Mouse (Mus musculus) heart, postnatal 14 days (tissue): ENCODE results near the gene Sycn. TPM values are rescaled to one million over a fixed set of nuclear protein-coding genes. Genes with fewer than 3 reads are reported as not detected.
A peak's percentile ranks its signal among the peaks of the same experiment; 100 is the strongest.
"Not testable (repeated sequence)": the region's sequence is repeated elsewhere in the genome, so short reads cannot be mapped to it uniquely, and the experiment has no call there.

Experiments used
- DNase-seq, 2 experiments: peaks; one replicate each; pipeline ENCODE4 v3.0.0; 2021 to 2022
- intact Hi-C: fragments of 180-260 bp; cut with DNase I; formaldehyde crosslinking; loops from one replicate; pipeline ENCODE4 v1.15.1; 2025
- long read RNA-seq, 2 experiments: library from polyadenylated mRNA; stranded (forward); transcript quantifications; one replicate each; pipeline ENCODE4 v2.0.0; 2021
- total RNA-seq, 2 experiments: library from RNA; stranded (reverse); gene quantifications; 2 replicates each; pipeline ENCODE4 v1.2.3; 2021

The Sycn gene
- not detected for total RNA-seq
- long read RNA-seq, experiment 1: 0 reads
- long read RNA-seq, experiment 2: 0 reads

DNA sequence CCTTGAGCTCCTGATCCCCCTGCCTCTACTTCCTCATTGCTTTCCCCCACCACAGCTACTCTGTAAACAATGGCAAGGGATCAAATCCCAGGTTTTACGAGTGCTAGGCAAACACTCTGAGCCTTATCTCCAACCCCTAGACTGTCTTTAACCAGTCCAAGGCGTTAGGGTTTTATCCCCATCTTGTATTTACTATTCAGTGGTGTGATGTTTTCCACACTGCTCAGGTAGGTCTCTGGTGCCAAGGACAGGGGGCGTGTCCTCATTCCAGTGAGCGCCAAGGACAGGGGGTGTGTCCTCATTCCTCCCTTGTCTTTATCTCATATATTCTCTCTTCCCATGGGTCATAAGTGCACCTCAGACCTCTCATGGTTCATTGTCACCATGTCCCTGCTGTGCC lies at the start of gene Sycn:
Gene Sycn, plus strand, starts transcription at position 360 of the 400 bp plus-strand sequence.
- DNase-seq: no peak
- intact Hi-C loops: no loop called here

DNA sequence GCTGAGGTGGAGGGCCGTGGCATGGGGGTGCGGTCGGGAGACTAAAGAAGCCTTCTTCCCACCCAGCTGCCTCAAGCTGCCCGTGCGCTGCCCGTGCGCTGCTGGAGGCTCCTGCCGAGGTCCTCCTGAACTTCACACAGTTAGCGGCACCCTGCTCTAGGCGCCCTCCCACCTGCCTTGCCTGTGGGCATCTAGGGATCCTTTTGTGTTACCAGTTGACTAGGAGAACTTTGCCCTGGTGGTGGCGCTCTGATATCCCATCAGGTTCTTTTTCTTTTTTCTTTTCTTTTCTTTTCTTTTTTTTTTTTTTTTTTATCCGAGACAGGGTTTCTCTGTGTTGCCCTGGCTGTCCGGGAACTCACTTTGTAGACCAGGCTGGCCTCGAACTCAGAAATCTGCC lies 49.8 kb upstream of the Sycn start:
- intact Hi-C loops: loop anchor here (5.0 kb wide), 1 partner anchor 111 kb away; no protein-coding TSS in a partner anchor
- no peak for DNase-seq

GRCm38 (mm10) chr7:28492310-28492709 lies 48.4 kb upstream of the Sycn start:
- intact Hi-C loops: loop anchor here (5.0 kb wide), 1 partner anchor 110 kb away; no protein-coding TSS in a partner anchor
- no peak for DNase-seq

- intact Hi-C loops: no loop called here
- no peak for DNase-seq
These were observed 45.3 kb upstream of the Sycn start for GRCm38 (mm10) chr7:28495426-28495825.

DNA sequence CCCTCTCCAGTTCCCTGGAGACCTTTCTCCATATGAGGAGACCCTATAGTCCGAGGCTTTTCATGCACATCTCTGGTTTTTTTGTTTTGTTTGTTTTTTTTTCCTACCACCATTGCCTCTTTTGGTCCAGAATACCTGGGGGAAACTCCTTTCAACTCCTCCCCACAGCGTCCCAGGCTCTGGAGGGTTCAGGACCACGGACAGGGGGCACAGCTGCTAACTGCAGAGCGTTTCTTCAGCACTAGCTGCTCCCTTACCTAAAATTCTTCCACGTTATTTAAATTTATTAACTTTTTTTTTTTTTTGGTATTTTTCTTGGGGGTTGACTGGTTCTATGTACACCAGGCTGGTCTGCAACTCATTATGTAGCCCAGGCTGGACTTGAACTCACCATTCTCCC lies 35.1 kb upstream of the Sycn start:
- peak in 1 of 2 experiments; percentile 29 for DNase-seq
- intact Hi-C loops: no loop called here

DNA sequence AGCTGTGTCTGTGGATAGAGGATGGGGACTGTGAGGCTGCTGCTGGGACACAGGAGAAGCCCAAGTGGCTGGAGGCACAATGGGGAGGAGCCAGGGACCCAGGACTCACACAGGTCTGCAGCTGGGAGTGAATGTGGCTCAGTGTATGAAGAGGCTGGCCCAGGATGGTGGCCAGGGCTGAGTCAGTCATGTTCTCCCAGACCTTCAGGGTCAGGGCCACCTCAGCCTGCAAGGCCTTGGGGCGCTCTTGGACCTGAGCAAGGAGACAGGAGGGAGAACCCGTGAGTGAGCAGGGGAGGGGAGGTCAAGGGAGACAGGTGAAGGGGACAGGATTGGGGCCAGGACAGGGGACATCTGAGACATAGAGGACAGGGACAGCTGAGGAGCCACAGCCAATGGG lies 31.6 kb upstream of the Sycn start:
- DNase-seq: not testable (repeated sequence)
- intact Hi-C loops: loop anchor here (2.0 kb wide), 1 partner anchor 18 kb away; no protein-coding TSS in a partner anchor

DNA sequence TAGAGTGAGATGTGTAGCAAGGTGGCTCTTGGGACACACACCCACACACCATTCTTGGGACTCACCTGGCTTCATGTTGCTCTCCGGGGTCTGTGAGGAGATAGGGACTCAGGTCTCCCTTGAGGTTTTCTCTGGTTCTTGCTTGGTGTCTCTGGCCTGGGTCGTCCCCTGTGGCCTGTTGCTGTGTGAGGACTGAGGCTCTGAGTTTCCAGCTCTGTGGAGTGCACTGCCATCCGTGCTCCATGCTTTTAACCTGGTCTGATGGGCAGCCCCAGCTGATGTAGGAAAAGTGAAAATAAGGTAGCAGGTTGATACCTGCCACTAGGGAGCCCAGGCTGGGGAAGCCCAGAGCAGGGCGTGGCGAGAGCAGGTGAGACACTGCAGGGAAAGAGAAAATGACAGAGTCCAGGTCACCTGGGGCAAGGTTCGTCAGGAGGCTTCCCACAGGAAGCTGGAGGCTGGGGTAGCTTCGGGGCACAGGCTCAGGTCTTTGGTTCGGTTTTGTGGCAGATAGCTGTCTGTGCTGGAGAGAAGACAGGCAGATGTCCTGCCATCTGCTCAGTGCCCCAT lies 30.2 kb upstream of the Sycn start, which contains the start of gene Ifnl2:
Gene Ifnl2, minus strand, starts transcription at position 51 of the 570 bp plus-strand sequence.
- DNase-seq, intact Hi-C loops: not testable (repeated sequence)

GRCm38 (mm10) chr7:28511441-28511840 lies 29.2 kb upstream of the Sycn start:
- intact Hi-C loops: no loop called here
- DNase-seq: no peak

- DNase-seq, intact Hi-C loops: not testable (repeated sequence)
These were observed 18.1 kb upstream of the Sycn start, which contains the start of gene Ifnl3 for GRCm38 (mm10) chr7:28522536-28522935. TSS of gene Ifnl3 (plus strand) at chr7:28522836.

DNA sequence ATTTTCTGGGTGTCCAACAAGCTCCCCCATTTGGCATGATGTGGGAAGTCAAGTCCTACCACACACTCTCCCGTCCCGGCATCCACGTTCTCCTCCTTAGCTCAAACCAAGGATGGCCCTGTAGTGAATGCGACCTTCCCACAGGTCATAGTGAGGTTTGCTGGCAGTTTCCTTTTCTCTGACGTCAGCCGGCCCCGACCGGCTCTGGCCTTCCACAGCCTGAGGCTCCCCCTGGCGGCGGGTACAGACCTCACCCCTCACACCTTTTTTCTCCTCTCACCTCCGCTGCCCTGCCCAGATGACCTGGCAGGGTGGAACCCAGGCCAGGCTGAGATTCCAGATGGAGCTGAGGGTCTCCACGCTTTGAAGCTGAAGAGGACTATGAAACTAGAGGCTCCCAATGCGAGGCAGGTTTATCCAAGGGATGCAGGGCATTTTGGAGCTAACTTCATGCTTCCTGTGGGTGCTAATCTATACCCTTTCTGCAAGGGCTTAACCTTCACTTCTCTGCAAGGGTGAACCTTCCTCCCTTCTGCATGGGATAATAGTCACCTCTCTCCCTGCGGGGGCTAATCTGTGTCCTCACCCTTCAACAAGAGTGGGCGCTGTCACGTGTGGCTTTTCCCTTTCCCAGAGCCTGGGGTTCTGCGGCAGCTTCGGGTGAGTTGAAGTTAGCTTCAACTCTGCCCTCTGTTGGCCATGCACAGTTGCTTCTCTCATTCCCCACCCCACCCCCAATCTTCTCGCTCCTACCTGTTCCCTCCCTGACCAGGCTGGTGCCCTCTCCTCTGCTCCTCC lies 12.6 kb upstream of the Sycn start:
- peak; percentile 83 to 89 for DNase-seq
- intact Hi-C loops: loop anchor here (1.0 to 2.0 kb wide), 4 partner anchors 19 to 82 kb away; no protein-coding TSS in a partner anchor

GRCm38 (mm10) chr7:28532005-28532404 lies 8.7 kb upstream of the Sycn start:
- no peak for DNase-seq
- intact Hi-C loops: no loop called here

GRCm38 (mm10) chr7:28538886-28539285 lies 1.8 kb upstream of the Sycn start:
- intact Hi-C loops, DNase-seq: not testable (repeated sequence)

DNA sequence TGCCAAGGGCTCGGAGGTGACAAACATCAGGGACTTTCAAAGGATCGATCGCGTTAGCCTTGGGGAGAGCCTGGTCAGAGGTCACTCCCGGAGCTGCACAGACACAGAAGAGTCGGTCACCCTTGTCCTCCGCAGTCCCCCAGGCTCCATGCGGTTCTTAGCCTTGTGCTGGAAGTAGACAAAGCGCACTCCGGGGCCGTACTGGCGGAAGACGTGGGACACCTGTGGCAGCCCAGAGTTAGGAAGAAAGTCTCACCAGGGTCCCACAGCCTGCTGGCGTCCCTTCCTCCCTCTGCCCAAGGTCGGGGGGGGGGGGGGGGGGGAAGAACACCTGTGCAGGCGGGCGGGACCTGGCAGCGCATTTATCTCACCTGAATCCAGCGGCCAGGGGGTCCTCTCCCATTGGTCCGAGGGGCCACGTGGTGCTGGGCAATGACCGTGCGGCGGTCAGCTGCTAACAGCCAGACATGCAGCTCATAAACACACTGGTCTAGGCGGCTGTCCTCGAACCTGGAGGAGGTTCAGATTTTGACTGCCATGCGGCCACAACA lies 3.4 kb downstream of the Sycn start:
- DNase-seq: no peak
- intact Hi-C loops: no loop called here

DNA sequence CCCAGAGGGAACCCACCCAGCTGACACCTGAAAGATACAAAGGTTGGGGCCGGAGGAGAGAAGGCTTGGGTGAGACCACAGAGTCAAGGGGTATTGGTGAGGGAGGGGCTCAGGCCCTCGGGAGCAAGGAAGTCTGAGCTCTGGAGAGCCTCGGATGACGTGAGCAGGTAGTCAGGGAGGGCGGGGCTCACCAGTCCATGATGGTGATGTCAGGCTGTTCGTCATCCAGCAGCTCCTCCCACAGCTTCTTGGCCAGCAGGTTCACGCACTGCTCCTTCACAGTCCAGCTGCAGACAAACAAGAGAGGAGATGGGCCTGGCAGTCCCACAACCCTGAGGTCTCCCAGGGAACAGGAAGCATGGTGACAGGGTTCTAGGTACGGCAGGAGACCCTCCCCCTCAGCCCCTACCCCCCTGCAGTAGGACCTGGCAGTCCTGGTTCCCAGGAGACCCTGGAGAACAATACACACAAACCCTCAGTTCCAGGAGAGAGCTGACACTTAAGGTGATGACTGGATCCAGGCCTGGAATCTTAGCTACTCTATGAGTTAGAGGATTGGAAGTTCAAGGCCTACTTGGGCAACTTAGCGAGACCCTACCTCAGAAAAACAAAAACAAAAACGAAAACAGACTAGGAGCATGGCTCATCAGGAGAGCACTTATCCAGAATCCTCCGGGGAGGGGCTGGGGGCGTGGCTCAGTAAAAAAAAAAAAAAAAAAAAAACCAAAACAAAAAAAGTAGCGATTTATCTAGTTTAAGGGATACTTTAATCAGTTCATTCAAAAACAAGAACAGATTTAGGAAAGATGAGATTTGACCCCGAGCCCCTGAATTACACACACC lies 4.6 kb downstream of the Sycn start:
- no peak for DNase-seq
- intact Hi-C loops: no loop called here

DNA sequence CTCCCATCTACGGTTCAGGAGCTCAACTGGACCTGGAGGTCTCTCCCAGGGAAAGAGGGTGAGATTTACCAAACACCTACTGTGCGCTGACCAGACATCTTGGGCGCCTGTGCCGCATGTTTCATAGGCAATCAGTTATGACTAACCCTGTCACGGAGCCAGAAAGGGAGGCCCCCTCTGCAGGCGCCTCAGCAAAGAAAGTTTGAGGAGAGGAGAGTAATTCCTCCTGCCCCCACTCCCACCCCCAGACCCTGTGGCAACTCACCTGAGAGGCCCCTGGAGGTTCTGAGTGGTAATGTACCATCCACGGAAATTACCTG lies 5.2 kb downstream of the Sycn start:
- intact Hi-C loops: no loop called here
- no peak for DNase-seq

DNA sequence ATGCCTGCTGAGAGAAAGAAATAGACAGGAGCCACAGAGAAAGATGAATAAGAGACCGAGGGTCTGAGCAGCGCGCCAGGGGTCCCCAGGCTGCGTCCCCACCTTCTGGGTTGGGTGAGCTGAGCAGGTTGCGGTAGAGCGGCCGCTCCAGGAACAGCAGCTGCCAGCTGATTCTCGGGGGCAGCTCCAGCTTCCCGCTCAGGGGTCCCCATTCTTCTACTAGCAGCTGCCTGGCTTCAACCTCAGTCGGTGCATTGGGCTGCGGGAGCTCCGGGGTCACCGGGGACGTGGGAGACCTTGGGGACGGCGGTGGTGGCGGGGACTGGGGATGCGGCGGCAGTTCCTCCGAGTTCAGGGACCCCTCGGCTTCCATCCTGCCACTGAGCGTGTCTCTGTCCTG lies 6.0 kb downstream of the Sycn start:
- no peak for DNase-seq
- intact Hi-C loops: no loop called here

DNA sequence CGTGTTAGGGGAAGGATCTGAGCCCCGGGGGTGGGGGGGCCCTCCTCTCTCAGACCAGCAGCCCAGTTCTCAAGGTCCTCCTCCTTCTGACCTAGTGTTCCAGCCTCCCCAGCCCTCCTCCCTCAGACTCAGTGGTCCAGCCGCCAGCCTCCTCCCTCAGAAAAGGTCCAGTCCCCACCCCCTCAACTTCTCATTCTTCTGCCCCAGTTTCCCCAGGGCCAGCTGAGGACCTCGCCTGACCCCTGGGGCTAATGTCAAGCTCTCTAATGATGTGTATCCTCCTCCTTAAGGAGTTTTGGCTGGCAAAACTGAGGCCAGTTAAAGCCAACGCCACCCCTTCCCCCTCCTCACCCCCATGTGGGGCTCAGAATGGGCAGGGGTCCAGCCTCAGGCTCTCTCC lies 6.5 kb downstream of the Sycn start, which contains the start of gene Nccrp1:
Gene Nccrp1, minus strand, starts transcription at position 101 of the 400 bp plus-strand sequence.
- DNase-seq: no peak
- intact Hi-C loops: no loop called here

DNA sequence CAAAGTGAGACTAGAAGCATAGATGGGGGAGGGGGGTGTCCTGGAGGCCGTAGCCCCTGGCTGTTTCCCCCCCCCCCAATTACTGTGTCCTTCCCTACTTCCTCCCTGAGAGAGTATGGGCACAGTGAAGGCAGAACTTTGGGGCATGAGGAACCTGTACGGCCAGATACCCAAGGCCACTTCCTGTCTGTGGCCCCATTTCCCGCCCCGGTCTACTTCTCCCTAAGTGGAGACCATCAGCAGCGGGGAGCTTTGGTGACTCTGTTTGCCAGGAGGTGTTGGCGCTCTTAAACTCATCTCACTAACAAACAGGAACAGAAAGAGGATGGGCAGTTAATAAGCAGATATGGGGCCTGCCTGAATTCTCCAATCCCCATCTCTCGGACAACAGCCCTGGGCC lies 6.9 kb downstream of the Sycn start:
- intact Hi-C loops: no loop called here
- DNase-seq: no peak

DNA sequence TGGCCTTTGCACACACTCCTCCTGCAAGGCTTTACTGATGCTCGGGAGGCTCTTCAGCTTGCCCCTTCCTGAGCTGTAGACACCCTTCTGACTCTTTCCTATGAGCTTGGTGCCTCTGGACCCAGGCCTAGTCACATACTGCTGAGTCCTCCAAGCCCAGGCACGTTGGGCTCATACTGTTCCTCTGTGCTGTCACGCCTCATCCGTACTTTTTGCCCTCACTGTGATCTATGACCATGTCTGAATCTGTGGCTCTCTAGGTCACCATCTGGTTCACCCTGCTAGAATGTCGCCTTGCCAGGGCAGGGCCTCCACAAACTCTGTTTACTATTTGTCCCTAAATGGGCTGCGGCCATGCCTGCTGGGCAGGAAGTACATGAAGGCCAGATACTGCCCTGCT lies 12.4 kb downstream of the Sycn start:
- no peak for DNase-seq
- intact Hi-C loops: no loop called here

DNA sequence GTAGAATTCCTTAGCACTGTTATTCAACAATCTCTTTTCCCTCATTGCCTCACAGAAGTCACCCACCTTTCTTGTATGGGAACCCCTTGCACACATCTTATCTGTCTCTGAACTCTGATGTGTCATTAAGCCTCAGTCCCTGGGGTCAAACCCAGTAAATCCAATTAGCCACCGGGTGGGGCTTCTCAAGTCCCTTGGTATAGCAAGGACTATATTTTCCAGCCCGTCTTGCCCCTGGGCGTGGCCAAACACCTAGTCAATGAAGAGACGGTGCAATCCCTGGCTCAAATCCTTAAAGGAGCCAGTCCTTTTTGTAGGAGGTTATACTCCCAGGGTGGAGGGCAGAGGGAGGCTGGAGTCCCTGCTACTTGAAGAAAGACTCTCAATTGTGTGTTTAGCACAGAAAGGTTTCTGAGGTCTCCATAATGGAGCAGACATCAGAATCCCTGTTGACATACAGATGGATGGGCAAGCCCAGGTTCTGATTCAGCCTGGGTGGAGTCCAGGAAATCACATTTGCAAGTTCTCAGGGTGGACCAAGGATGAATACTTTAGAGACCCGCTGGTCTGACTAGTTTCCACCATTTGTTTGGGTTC lies 15.4 kb downstream of the Sycn start:
- intact Hi-C loops: no loop called here

More for the DNA sequence above, 15.4 kb downstream of the Sycn start:
- DNase-seq: no peak
